Mouse (Mus musculus) liver, embryonic 14.5 days (tissue): ENCODE measurements at regions not wholly inside any gene's neighbourhood (a gene's known extent, or its start where the extent isn't known, plus 50 kb on each side); places are given as distances from the start of the nearest gene placed in this dataset.

Source experiments
- ATAC-seq: fragments of 200-750 bp; cut with Nextera tagmentation; 2 replicates; pipeline ENCODE4 v1.8.0; 2017; ENCODE audit warnings: moderate number of reproducible peaks, mild to moderate bottlenecking, moderate library complexity; ENCODE audit not compliant: insufficient read depth
- DNase-seq, 3 experiments: peaks; one replicate each; pipeline ENCODE4 v3.0.0-alpha.2; 2012 to 2013; ENCODE audit warnings: low read depth in 3 of 3, low spot score in 3 of 3
- H3K27ac ChIP-seq: fragments of 300-500 bp; sonication (generic); 2 replicates; pipeline ENCODE4 v1.5.1; 2014; ENCODE audit warnings: moderate library complexity, mild to moderate bottlenecking, control low read depth, inconsistent platforms
- H3K27me3 ChIP-seq: fragments of 300-500 bp; sonication (generic); 2 replicates; pipeline ENCODE4 v1.6.1; 2014; ENCODE audit warnings: mild to moderate bottlenecking, low read length, moderate library complexity; ENCODE audit not compliant: control insufficient read depth, insufficient read depth
- H3K36me3 ChIP-seq: fragments of 300-500 bp; sonication (generic); replicated peaks from 2 replicates; pipeline ENCODE4 v1.6.1; 2014; ENCODE audit warnings: low read depth; ENCODE audit not compliant: control insufficient read depth, insufficient read depth
- H3K4me1 ChIP-seq, 2 experiments: fragments of 200-500 bp in 1 of 2; fragments of 300-500 bp in 1 of 2; sonication (generic) in 1 of 2; replicated peaks; 2 replicates each; pipeline ENCODE4 v1.6.1; 2012 to 2014; ENCODE audit warnings: antibody characterized with exemption in 1 of 2, inconsistent platforms in 1 of 2, low read length in 1 of 2; ENCODE audit not compliant: control insufficient read depth in 2 of 2, insufficient read depth in 2 of 2
- H3K4me2 ChIP-seq: fragments of 300-500 bp; sonication (generic); 2 replicates; pipeline ENCODE4 v1.6.1; 2014; ENCODE audit warnings: low read depth, mild to moderate bottlenecking, control low read depth, moderate library complexity
- H3K4me3 ChIP-seq, 2 experiments: fragments of 200-500 bp in 1 of 2; fragments of 300-500 bp in 1 of 2; sonication (generic) in 1 of 2; 2 replicates each; pipeline ENCODE4 v1.5.1; 2012 to 2014; ENCODE audit warnings: low read depth in 2 of 2, low read length in 2 of 2, mild to moderate bottlenecking in 2 of 2, control low read depth in 1 of 2, inconsistent platforms in 1 of 2, moderate library complexity in 1 of 2; ENCODE audit not compliant: insufficient read depth in 1 of 2
- H3K9ac ChIP-seq: fragments of 300-500 bp; sonication (generic); replicated peaks from 2 replicates; pipeline ENCODE4 v1.6.1; 2014; ENCODE audit warnings: mild to moderate bottlenecking, control low read depth, moderate library complexity
- H3K9me3 ChIP-seq: fragments of 300-500 bp; sonication (generic); 2 replicates; pipeline ENCODE4 v1.6.1; 2016; ENCODE audit warnings: low read length, mixed read lengths; ENCODE audit not compliant: control insufficient read depth
- CTCF ChIP-seq: IDR thresholded peaks from 2 replicates; pipeline ENCODE4 v1.5.1; 2016; ENCODE audit warnings: antibody characterized with exemption, low read depth, control low read depth
- EP300 ChIP-seq: IDR thresholded peaks from 2 replicates; pipeline ENCODE4 v1.6.1; 2016; ENCODE audit warnings: antibody characterized with exemption, low read depth
- WGBS: fragments of 180-500 bp; shearing (Covaris S2); extraction: QIAGEN DNeasy Blood & Tissue Kit; methylation state at CpG from one replicate; pipeline ENCODE4 v1.1.7; 2014; ENCODE audit not compliant: insufficient replicate concordance; 5-methylcytosine and 5-hydroxymethylcytosine counted together

- WGBS: 40% methylated on average over 3 of the region's 3 CpGs
- H3K9me3 ChIP-seq: no peaks in the 10 kb centered on the region
- H3K4me3 ChIP-seq: no peak overlapping the region
- H3K9ac ChIP-seq: no peak overlapping the region
- ATAC-seq (no peak), DNase-seq (no peak)
- no peaks in the 10 kb centered on the region for H3K27me3 ChIP-seq
- no peak overlapping the region for H3K27ac ChIP-seq
- no peaks in the 10 kb centered on the region for H3K4me1 ChIP-seq
- H3K4me2 ChIP-seq: no peak overlapping the region
- no peaks in the 10 kb centered on the region for H3K36me3 ChIP-seq
- TF ChIP-seq CTCF (no peak), EP300 (no peak)
These were observed 223.5 kb upstream of the Mvb12b start for GRCm38 (mm10) chr2:34111286-34111685.

DNA sequence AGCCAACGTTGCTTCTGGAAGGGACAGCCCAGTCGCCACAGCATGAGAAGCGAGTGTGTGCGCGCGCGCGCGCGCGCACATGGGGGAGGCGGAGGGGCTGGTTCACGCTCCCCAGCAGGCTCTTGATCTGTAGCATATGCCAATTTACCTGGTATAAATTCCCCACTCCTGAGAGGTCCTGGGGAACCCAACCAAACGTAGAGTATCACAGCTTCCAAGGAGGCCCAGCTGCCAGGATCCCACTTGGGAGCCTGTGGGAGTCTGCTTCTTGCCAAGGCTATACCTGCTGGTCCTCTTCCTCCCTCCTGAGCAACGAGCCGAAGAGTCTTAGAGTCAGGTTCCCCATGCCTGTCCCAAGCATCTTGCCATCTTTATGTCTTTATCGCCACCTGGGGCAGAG, 222.8 kb upstream of the Mvb12b start:
- 73% methylated on average over 17 of the region's 17 CpGs for whole genome bisulfite sequencing
- Histone ChIP-seq H3K9me3 (no peaks in the 10 kb centered on the region), H3K27ac (no peak overlapping the region), H3K4me3 (no peak overlapping the region), H3K9ac (no peak overlapping the region), H3K4me2 (no peak overlapping the region), H3K4me1 (no peaks in the 10 kb centered on the region), H3K36me3 (no peaks in the 10 kb centered on the region), H3K27me3 (no peaks in the 10 kb centered on the region)
- no peak for TF ChIP-seq EP300
- TF ChIP-seq CTCF: no peak
- DNase-seq (no peak), ATAC-seq (no peak)

DNA sequence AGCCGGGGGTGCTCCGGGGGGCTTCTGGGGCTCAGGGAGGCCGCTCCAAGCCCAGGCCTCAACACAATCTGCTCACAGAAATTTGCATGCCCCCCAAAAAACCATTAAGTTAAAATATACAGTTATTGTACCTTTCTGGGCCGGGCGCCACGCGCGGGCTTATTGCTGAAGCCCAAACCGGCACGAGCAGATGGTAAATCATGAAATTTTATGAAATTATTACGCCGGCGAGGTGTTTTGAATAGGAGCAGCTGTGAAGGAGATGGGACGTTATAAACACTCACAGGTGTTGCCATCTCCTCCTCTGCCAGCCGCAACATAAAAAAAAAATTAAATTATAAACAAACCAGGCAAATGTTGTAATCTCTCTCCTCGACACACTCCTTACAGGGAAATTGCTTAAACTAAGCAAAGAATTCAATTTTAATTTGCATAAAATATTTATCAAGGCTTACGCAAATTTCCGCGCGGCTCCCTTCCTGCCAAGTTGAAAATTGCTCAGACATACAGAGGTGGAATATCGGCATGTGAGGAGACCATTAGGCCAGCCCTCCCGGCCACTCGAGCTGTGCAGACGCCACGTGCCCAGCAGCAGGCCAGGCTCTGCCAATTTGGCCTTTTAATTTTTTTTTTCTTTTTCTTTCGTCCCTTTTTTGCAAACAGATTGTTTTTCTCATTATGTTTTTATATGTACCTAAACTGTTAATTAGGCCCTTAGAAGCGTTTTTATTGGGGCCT, 220.0 kb upstream of the Mvb12b start:
- TF ChIP-seq EP300 (no peak), CTCF (no peak)
- Histone ChIP-seq H3K36me3 (no peaks in the 10 kb centered on the region), H3K4me1 (no peaks in the 10 kb centered on the region), H3K9me3 (no peaks in the 10 kb centered on the region), H3K9ac (no peak overlapping the region), H3K27ac (no peak overlapping the region), H3K4me2 (no peak overlapping the region), H3K27me3 (no peaks in the 10 kb centered on the region), H3K4me3 (no peak overlapping the region)
- ATAC-seq (no peak), DNase-seq (no peak)
- WGBS: 73% methylated on average over 27 of the region's 27 CpGs

DNA sequence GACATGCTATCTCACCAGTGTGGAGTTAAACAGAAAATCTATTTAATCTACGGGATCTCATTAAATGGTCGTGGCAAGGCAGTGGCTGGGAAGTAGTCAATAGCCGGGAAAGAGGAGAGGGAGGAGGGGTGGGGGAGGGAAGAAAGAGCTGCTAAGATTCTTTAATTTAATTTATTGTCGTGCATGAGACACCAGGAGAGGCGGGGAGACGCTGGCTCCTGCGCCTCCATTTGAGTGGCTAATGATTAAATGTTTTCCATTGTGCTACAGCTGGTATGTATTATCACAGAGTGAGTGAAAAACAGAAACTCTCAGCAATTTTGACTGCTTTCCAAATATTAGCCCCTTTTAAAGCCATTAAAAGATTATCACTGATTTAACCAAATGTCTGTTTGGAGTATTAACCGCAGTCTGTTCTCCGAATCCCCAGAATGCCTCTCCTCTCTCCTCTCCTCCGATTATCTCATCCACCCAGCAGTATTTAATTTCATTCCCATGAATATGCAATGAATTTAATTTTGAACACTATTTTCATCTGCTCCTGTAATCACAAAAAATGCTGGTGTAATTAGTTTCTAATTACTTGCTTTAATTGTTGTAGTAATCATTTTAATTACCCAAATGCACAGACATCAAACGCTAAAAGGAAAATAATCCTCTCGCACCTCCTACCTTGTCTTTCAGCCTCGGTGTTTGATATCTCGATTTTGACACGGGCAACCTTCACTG, 219.3 kb upstream of the Mvb12b start:
- 57% methylated on average over 15 of the region's 15 CpGs for WGBS
- Histone ChIP-seq H3K4me2 (no peak overlapping the region), H3K36me3 (no peaks in the 10 kb centered on the region), H3K27me3 (no peaks in the 10 kb centered on the region), H3K9me3 (no peaks in the 10 kb centered on the region), H3K9ac (no peak overlapping the region), H3K4me1 (no peaks in the 10 kb centered on the region), H3K4me3 (no peak overlapping the region), H3K27ac (no peak overlapping the region)
- DNase-seq: no peak
- TF ChIP-seq CTCF: no peak
- no peak for TF ChIP-seq EP300
- no peak for ATAC-seq

DNA sequence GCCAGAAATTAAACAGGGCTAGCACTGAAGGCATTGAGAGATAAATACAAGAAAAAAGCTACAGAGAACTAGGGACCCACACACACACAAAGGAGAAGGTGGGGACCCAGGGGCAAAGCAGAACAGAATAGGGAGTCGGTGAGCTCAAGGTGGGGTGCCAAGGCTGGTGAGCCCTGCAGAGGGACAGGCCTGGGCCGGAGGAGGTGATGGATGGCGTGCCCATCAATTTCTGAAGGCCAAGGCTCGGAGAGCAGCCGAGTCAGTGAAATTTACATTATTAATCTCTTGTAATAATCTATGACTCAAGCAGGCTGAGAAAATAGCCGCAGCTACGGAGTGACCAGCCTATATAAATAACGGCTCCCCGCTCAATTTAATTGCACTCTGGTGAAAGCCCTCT, 218.5 kb upstream of the Mvb12b start:
- Histone ChIP-seq H3K9ac (no peak overlapping the region), H3K27ac (no peak overlapping the region), H3K9me3 (no peaks in the 10 kb centered on the region), H3K4me2 (no peak overlapping the region), H3K4me1 (no peaks in the 10 kb centered on the region), H3K36me3 (no peaks in the 10 kb centered on the region), H3K27me3 (no peaks in the 10 kb centered on the region), H3K4me3 (no peak overlapping the region)
- TF ChIP-seq EP300: no peak
- no peak for TF ChIP-seq CTCF
- ATAC-seq (no peak), DNase-seq (no peak)
- WGBS: 67% methylated on average over 9 of the region's 9 CpGs
